Comparison of ENCODE assay signal across 8 mouse cellular contexts in genomic region chr14:61680818-61681707, GRCm38 (mm10).
A peak's percentile ranks its signal among the peaks of the same experiment; 100 is the strongest.
DNase-seq lines count a peak whose midpoint lies in the region; ATAC-seq and TF ChIP-seq lines count a peak whose summit lies in the region.

No protein-coding gene starts in this region.

- peak; percentile 59 for TF ChIP-seq POLR2A in CH12.LX (IDR thresholded peaks at IDR 0.05; ENCODE audit: low read depth, low read length)

- peak overlapping the region; percentile 64 for H3K4me2 ChIP-seq in CH12.LX (ENCODE audit: insufficient read depth, low read depth, poor library complexity, severe bottlenecking)
- peak overlapping the region; percentile 94 for H3K4me2 ChIP-seq in heart, embryonic 14.5 days (ENCODE audit: low read length)
- peak overlapping the region; percentile 98 for H3K4me2 ChIP-seq in liver, embryonic 13.5 days
- peak overlapping the region; percentile 92 for H3K4me2 ChIP-seq in stomach, embryonic 16.5 days (ENCODE audit: low read depth, low read length)

- peak; percentile 71 for DNase-seq in CH12.LX (ENCODE audit: extremely low read depth)
- peak; percentile 78 for DNase-seq in c-Kit-negative CD71-positive TER-119-positive erythroid progenitor cells, embryonic 14.5 days (ENCODE audit: low read depth, low spot score)
- peak; percentile 83 for DNase-seq in fibroblast of lung, adult 2 months (ENCODE audit: low read depth)
- DNase-seq in kidney, postnatal 14 days, result peak; percentile 94
- DNase-seq in liver, embryonic 13.5 days, result peak; percentile 85
- peak; percentile 81 to 83 for DNase-seq in natural killer cell, adult 2 months (ENCODE audit: low spot score in 2 of 2)

- peak overlapping the region; percentile 98 for H3K9ac ChIP-seq in CH12.LX (ENCODE audit: insufficient read depth, low read depth)
- peak overlapping the region; percentile 95 for H3K9ac ChIP-seq in heart, embryonic 14.5 days (ENCODE audit: low read length)
- H3K9ac ChIP-seq in liver, embryonic 13.5 days, result peak overlapping the region; percentile 99
- peak overlapping the region; percentile 86 for H3K9ac ChIP-seq in stomach, embryonic 16.5 days (ENCODE audit: low read length)

- H3K9me3 ChIP-seq in CH12.LX (replicated peaks; ENCODE audit: low read length), result peaks cover 2% of the 10 kb centered on the region
- H3K9me3 ChIP-seq in heart, embryonic 14.5 days (ENCODE audit: control insufficient read depth, low read length), result no peaks in the 10 kb centered on the region
- no peaks in the 10 kb centered on the region for H3K9me3 ChIP-seq in liver, embryonic 13.5 days (replicated peaks)
- no peaks in the 10 kb centered on the region for H3K9me3 ChIP-seq in stomach, embryonic 16.5 days (replicated peaks; ENCODE audit: control insufficient read depth, low read length)

- peak; percentile 68 for TF ChIP-seq EP300 in CH12.LX (IDR thresholded peaks at IDR 0.05; ENCODE audit: low read length)

- TF ChIP-seq RAD21 in CH12.LX (IDR thresholded peaks at IDR 0.05; ENCODE audit: low read depth, low read length), result no peak

- under 1% methylated on average over 47 of the region's 50 CpGs for WGBS in heart, embryonic 14.5 days
- 1% methylated on average over 49 of the region's 50 CpGs for WGBS in liver, embryonic 13.5 days (ENCODE audit: insufficient replicate concordance)
- WGBS in stomach, embryonic 16.5 days, result under 1% methylated on average over 49 of the region's 50 CpGs

- TF ChIP-seq CTCF in CH12.LX (conservative IDR thresholded peaks at IDR 0.05 in 1 of 2, IDR thresholded peaks at IDR 0.05 in 1 of 2; ENCODE audit: low read depth in 2 of 2, low read length in 2 of 2), result 0 out of 4 replicates have a peak, but pooled peaks of 1 of the 2 experiments have one; percentile 1

- peaks cover 10 to 34% of the 10 kb centered on the region in 2 experiments for H3K4me1 ChIP-seq in CH12.LX (ENCODE audit: control insufficient read depth in 1 of 2, insufficient read depth in 2 of 2)
- H3K4me1 ChIP-seq in heart, embryonic 14.5 days (ENCODE audit: control insufficient read depth in 2 of 2, insufficient read depth in 2 of 2, low read length in 2 of 2), result peaks cover 10 to 25% of the 10 kb centered on the region in 2 experiments; a peak in 3 of 4 replicates
- H3K4me1 ChIP-seq in liver, embryonic 13.5 days (replicated peaks), result peaks cover 53% of the 10 kb centered on the region
- H3K4me1 ChIP-seq in stomach, embryonic 16.5 days (ENCODE audit: control insufficient read depth, insufficient read depth, low read length), result peaks cover 6% of the 10 kb centered on the region; the same call in 1 of the 2 replicates

- H3K27ac ChIP-seq in CH12.LX (ENCODE audit: insufficient read depth, low read depth), result peak overlapping the region; percentile 91
- peak overlapping the region; percentile 98 to 99 for H3K27ac ChIP-seq in heart, embryonic 14.5 days (replicated peaks in 1 of 2; ENCODE audit: control insufficient read depth in 1 of 2, insufficient read depth in 1 of 2, low read depth in 2 of 2, low read length in 2 of 2)
- H3K27ac ChIP-seq in liver, embryonic 13.5 days, result peak overlapping the region; percentile 99
- H3K27ac ChIP-seq in stomach, embryonic 16.5 days (ENCODE audit: low read length), result peak overlapping the region; percentile 95

- H3K79me2 ChIP-seq in CH12.LX (replicated peaks; ENCODE audit: control insufficient read depth, extremely low read depth, insufficient read depth, poor library complexity, severe bottlenecking), result peaks cover 3% of the 10 kb centered on the region; the same call in 1 of the 2 replicates

- in situ Hi-C loops in CH12.LX (cut with MboI; ENCODE audit: low pct_ligation_motif_present, low pct_unique_long_range_greater_than_20kb, low sequenced_read_pairs), result loop anchor here (5.0 kb wide), 1 partner anchor 34 kb away; no protein-coding TSS in a partner anchor

- no peaks in the 10 kb centered on the region for H3K36me3 ChIP-seq in CH12.LX (replicated peaks in 1 of 2; ENCODE audit: control insufficient read depth in 1 of 2, insufficient read depth in 1 of 2, low read length in 1 of 2)
- H3K36me3 ChIP-seq in heart, embryonic 14.5 days (ENCODE audit: control insufficient read depth, insufficient read depth, low read length), result 0 out of 2 replicates have a peak, but pooled peaks cover 8% of the 10 kb centered on the region
- peaks cover 9% of the 10 kb centered on the region for H3K36me3 ChIP-seq in liver, embryonic 13.5 days
- H3K36me3 ChIP-seq in stomach, embryonic 16.5 days (ENCODE audit: control insufficient read depth, insufficient read depth, low read length), result no peaks in the 10 kb centered on the region

- dilution Hi-C loops in CH12.LX (cut with MboI; ENCODE audit: extremely low pct_ligation_motif_present, extremely low pct_unique_long_range_greater_than_20kb, low sequenced_read_pairs), result no loop called here

- ATAC-seq in heart, embryonic 14.5 days (ENCODE audit: insufficient number of reproducible peaks, insufficient read depth, low FRiP score, low read depth), result peak; percentile 70
- ATAC-seq in liver, embryonic 13.5 days (ENCODE audit: low read depth), result peak; percentile 72
- ATAC-seq in stomach, embryonic 16.5 days (ENCODE audit: insufficient read depth, low FRiP score), result peak; percentile 75

- peak overlapping the region; percentile 57 to 94 (median 68) for H3K4me3 ChIP-seq in CH12.LX (replicated peaks in 1 of 3; ENCODE audit: low read depth in 2 of 3, low read length in 2 of 3, poor library complexity in 1 of 3)
- H3K4me3 ChIP-seq in heart, embryonic 14.5 days (ENCODE audit: control insufficient read depth in 1 of 2, insufficient read depth in 1 of 2, low read depth in 1 of 2, low read length in 2 of 2), result peak overlapping the region; percentile 89 to 94
- peak overlapping the region; percentile 93 for H3K4me3 ChIP-seq in liver, embryonic 13.5 days (replicated peaks)
- peak overlapping the region; percentile 75 for H3K4me3 ChIP-seq in stomach, embryonic 16.5 days (replicated peaks; ENCODE audit: low read length)

- peaks cover 6% of the 10 kb centered on the region for H3K27me3 ChIP-seq in CH12.LX (replicated peaks)
- H3K27me3 ChIP-seq in heart, embryonic 14.5 days (ENCODE audit: control insufficient read depth, insufficient read depth, low read length), result peaks cover 7% of the 10 kb centered on the region
- H3K27me3 ChIP-seq in liver, embryonic 13.5 days, result peaks cover 24% of the 10 kb centered on the region
- H3K27me3 ChIP-seq in stomach, embryonic 16.5 days (ENCODE audit: control insufficient read depth, insufficient read depth, low read length), result peaks cover 9% of the 10 kb centered on the region; the same call in 1 of the 2 replicates

TF ChIP-seq in CH12.LX, 34 proteins besides CTCF, POLR2A, EP300 and RAD21:
- TF ChIP-seq TCF12 (IDR thresholded peaks at IDR 0.05; ENCODE audit: low read depth, low read length) (peak; percentile 30; the same call in 1 of the 2 replicates), HCFC1 (IDR thresholded peaks at IDR 0.05; ENCODE audit: low read depth, low read length) (no peak; the same call in 1 of the 2 replicates), MAX (IDR thresholded peaks at IDR 0.05; ENCODE audit: low read length) (peak; percentile 81), NELFE (IDR thresholded peaks at IDR 0.05; ENCODE audit: low read depth, low read length) (no peak), NRF1 (IDR thresholded peaks at IDR 0.05; ENCODE audit: low read depth, low read length) (0 out of 2 replicates have a peak, but pooled peaks have one; percentile 23), KAT2A (IDR thresholded peaks at IDR 0.05; ENCODE audit: insufficient replicate concordance, low read length) (0 out of 2 replicates have a peak, but pooled peaks have one; percentile 8), BHLHE40 (IDR thresholded peaks at IDR 0.05; ENCODE audit: low read depth, low read length) (peak; percentile 87), USF2 (conservative IDR thresholded peaks at IDR 0.05; ENCODE audit: low read depth, low read length) (peak; percentile 87), ZC3H11A (IDR thresholded peaks at IDR 0.05; ENCODE audit: low read depth, low read length) (no peak), MAFK (IDR thresholded peaks at IDR 0.05; ENCODE audit: insufficient replicate concordance, low read length) (peak; percentile 81), JUND (conservative IDR thresholded peaks at IDR 0.05; ENCODE audit: low read depth, low read length) (peak; percentile 62), JUN (IDR thresholded peaks at IDR 0.05; ENCODE audit: insufficient read depth, low read depth, low read length) (peak; percentile 68), IRF4 (IDR thresholded peaks at IDR 0.05; ENCODE audit: low read depth, low read length) (peak; percentile 77), ZNF384 (IDR thresholded peaks at IDR 0.05; ENCODE audit: low read depth, low read length) (no peak), E2F4 (IDR thresholded peaks at IDR 0.05; ENCODE audit: insufficient replicate concordance, low read depth, low read length) (peak; percentile 80; the same call in 1 of the 2 replicates), ETS1 (conservative IDR thresholded peaks at IDR 0.05; ENCODE audit: low read depth, low read length) (peak; percentile 81), MEF2A (IDR thresholded peaks at IDR 0.05; ENCODE audit: borderline replicate concordance, low read depth, low read length) (peak; percentile 99), GABPA (IDR thresholded peaks at IDR 0.05; ENCODE audit: insufficient replicate concordance, low read depth, low read length) (no peak), USF1 (IDR thresholded peaks at IDR 0.05; ENCODE audit: low read depth, low read length) (peak; percentile 93), ELF1 (IDR thresholded peaks at IDR 0.05; ENCODE audit: low read depth, low read length) (peak; percentile 51; the same call in 1 of the 2 replicates), MAZ (IDR thresholded peaks at IDR 0.05; ENCODE audit: low read depth, low read length) (0 out of 2 replicates have a peak, but pooled peaks have one; percentile 36)

Comparison
In these comparisons a context has a peak if more than half of its experiments do, and no peak if none do; other contexts are left out.
1. Peak in every context shown above with its lines: DNase-seq, ATAC-seq, H3K4me3 ChIP-seq and H3K27ac ChIP-seq.